Mouse (Mus musculus) skeletal muscle tissue, postnatal 0 days (tissue): ENCODE results near the gene Cdc16. TPM values are rescaled to one million over a fixed set of nuclear protein-coding genes. Genes with fewer than 3 reads are reported as not detected.

Source experiments
- polyA plus RNA-seq: library from polyadenylated mRNA; unstranded; fragments of >200 nt; fragmentation: Nextera tagmentation; extraction: Ambion mirVana; gene quantifications from 2 replicates; pipeline ENCODE4 v1.2.1, GENCODE M21; 2015

Cdc16 gene
- 66.6 and 73.9 TPM in 2 replicates for polyA plus RNA-seq

DNA sequence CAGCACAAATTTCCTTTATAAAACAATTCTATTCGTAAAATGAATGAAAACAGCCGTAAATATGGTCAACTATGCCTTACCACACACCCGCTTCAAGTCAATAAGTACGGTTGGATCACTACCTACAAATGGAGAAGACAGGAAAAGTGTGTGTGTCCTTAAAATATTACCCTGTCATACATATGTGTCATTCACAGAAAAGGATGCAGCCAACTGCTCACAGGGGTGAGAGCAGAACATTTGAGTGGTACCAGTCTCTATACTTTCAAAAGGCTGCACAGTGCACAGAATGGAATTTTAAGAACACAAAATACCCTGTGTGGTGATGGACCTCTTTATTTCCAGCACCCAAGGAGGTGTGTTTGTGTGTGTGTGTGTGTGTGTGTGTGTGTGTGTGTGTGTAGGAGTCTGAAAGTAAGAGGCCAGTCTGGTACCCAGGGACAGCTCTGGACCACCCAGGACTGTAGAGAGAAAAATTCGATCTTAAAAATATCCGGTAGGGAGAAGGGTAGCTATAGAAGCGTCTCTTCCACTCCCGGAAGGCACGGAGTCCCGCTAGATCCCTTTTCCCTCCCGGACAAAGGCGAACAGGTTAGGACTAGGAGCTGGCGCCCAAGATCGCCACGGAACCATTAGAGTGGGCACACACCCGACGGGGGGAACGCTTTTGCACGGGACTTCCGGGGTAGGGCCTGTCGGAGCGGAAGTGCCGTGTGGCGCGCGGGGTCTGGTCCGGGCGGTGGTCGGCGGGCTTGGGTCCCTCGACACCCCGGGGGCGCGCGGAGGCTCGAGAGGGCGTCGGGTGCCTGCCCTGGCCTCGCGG, at the start of gene Cdc16:
Cdc16 (plus strand) TSS at position 695 of the 823 bp plus-strand sequence.

DNA sequence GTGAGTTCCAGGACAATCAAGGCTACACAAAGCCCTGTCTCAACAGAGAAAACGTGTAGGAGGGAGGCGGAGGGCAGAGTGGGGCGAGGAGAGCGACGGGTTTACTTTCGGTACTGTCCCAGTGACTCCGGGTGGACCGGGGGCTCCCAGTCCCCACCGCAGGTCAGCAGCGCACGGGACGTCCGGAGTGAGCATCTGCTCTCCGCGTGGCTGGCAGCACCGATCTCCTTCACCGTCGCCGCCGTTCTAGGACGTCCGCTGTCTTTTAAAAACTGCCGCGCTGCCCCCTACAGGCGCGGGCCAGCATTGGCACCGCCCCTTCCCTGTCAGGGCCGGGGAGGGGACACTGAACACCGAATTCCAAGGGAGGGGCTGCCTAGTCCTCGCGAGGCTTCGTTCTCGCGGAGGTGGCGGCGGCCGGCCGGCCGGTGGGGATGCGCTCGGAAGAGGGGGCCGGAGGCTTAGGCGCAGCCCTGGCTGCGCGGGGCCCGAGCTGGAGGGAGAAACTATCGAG, 27.8 kb downstream of the Cdc16 start, which contains the start of gene Upf3a:
Upf3a (plus strand) TSS at position 366 of the 514 bp plus-strand sequence.

Other genes starting within 250 kb of the Cdc16 start
- 0.29 TPM in 1 of 2 replicates, not detected in the other for gene 1700029H14Rik, start 195.2 kb upstream of the Cdc16 start, polyA plus RNA-seq
- 14.8 and 21.8 TPM in 2 replicates for gene Rasa3, start 80.1 kb upstream of the Cdc16 start, polyA plus RNA-seq
- not detected in 2 replicates for gene Cfap97d2, start 51.8 kb upstream of the Cdc16 start, polyA plus RNA-seq
- 19.7 and 25.7 TPM in 2 replicates for gene Upf3a, start 27.9 kb downstream of the Cdc16 start, polyA plus RNA-seq
- not detected in 2 replicates for gene AF366264, start 80.7 kb downstream of the Cdc16 start, polyA plus RNA-seq
- gene Champ1, start 112.0 kb downstream of the Cdc16 start, polyA plus RNA-seq = 9.3 and 9.7 TPM in 2 replicates
- gene Coprs, start 132.6 kb downstream of the Cdc16 start, polyA plus RNA-seq = 36.4 and 41.4 TPM in 2 replicates